Mouse (Mus musculus) heart, postnatal 0 days (tissue): ENCODE measurements around the gene Hist1h1c.

ENCODE experiments used
- CTCF ChIP-seq: IDR thresholded peaks from 2 replicates; pipeline ENCODE4 v1.5.1; 2016; ENCODE audit warnings: antibody characterized with exemption, control low read depth, low read depth
- EP300 ChIP-seq: IDR thresholded peaks from 2 replicates; pipeline ENCODE4 v1.6.1; 2016; ENCODE audit warnings: antibody characterized with exemption, low read depth

DNA sequence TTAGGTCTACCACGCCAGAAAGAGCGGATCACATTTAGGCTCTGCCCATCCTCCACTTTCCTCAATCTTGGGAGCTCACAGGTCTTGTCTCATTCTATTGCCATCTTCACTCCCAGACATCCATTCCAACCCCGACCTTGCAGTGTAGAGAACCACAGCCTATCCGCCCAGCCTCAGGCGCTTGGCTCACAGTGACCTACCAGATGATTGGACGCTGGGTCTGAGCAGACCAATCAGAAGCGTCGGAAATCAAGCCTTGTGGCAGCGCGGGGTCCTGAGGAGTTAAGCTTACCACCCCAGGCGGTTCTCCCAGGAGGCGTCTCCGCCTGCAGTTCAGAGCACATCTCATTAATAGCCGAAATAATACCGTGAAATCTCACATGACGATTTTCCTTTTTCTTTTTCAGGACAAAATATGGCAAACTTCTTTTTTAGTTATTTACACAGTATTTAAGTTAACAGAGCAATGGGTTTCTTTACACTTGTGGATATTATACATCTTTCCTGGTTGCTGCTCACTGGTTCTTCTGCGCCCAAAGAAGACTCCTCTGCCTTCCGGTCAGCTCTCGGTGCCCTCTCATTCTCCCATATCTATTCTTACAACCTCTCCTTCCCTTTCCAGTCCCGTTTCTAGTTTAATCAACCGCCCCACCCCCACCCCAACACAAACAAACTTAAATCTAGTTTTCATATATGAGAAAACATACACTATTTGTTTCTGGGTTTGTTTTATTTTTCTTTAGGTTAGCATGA lies 34.1 kb downstream of the Hist1h1c start:
- TF ChIP-seq CTCF: no peak
- no peak for TF ChIP-seq EP300
